Mouse (Mus musculus) heart, embryonic 10.5 days (tissue): ENCODE data around the gene Camta1. TPM values are rescaled to one million over a fixed set of nuclear protein-coding genes. Genes with fewer than 3 reads are reported as not detected.
A peak's percentile ranks its signal among the peaks of the same experiment; 100 is the strongest.

Source experiments
- DNase-seq: peaks from one replicate; pipeline ENCODE4 v3.0.0-alpha.2; 2017; ENCODE audit warnings: low spot score
- H3K27ac ChIP-seq: fragments of 300-500 bp; sonication (generic); 2 replicates; pipeline ENCODE4 v1.5.1; 2016; ENCODE audit warnings: mild to moderate bottlenecking
- H3K27me3 ChIP-seq: fragments of 300-500 bp; sonication (generic); 2 replicates; pipeline ENCODE4 v1.6.1; 2016; ENCODE audit warnings: mild to moderate bottlenecking; ENCODE audit not compliant: poor library complexity, insufficient read depth, severe bottlenecking
- H3K36me3 ChIP-seq: fragments of 300-500 bp; sonication (generic); 2 replicates; pipeline ENCODE4 v1.6.1; 2016; ENCODE audit warnings: mild to moderate bottlenecking, moderate library complexity
- H3K4me1 ChIP-seq: fragments of 300-500 bp; sonication (generic); 2 replicates; pipeline ENCODE4 v1.6.1; 2016; ENCODE audit warnings: mild to moderate bottlenecking
- H3K4me3 ChIP-seq: fragments of 300-500 bp; sonication (generic); 2 replicates; pipeline ENCODE4 v1.5.1; 2016; ENCODE audit warnings: mild to moderate bottlenecking, moderate library complexity
- H3K9me3 ChIP-seq: fragments of 300-500 bp; sonication (generic); 2 replicates; pipeline ENCODE4 v1.6.1; 2016; ENCODE audit warnings: mild to moderate bottlenecking, moderate library complexity
- WGBS: fragments of 180-500 bp; shearing (Covaris S2); methylation state at CpG from one replicate; pipeline ENCODE4 v1.1.7; 2016; 5-methylcytosine and 5-hydroxymethylcytosine counted together
- polyA plus RNA-seq: library from polyadenylated mRNA; unstranded; fragments of >200 nt; fragmentation: Nextera tagmentation; extraction: Ambion mirVana; gene quantifications from 2 replicates; pipeline ENCODE4 v1.2.1, GENCODE M21; 2016

The Camta1 gene
- polyA plus RNA-seq, 1 experiment from 2014 or later = 115 TPM

DNA sequence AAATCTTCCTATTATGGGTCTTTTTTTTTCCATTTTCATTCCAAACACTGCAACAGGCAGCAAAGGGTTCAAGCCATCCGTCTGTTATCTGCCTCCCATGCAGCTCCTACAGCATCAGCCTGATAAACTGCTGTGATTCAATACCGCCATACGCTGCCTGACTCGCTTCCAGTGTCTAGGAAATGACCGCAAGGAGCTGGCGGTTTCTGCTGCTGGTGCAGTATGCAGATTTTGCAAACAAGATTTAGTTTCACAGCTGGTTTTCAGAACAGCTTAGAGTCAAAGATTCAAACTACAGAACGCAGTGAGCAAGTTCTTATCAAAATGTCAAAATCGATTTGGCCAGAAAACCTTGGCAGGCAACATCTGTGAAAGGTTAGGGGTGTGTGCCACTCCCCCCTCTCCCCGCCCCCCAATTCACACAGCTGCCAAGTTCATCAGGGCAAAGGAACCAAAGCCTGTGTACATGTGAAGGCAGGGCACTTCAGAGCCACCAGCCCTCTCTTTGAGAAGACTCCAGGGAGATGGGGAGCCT lies 325.7 kb downstream of the Camta1 start:
- no peaks in the 10 kb centered on the region for H3K9me3 ChIP-seq
- H3K27ac ChIP-seq = no peak overlapping the region; the same call in 1 of the 2 replicates
- H3K36me3 ChIP-seq = no peaks in the 10 kb centered on the region
- H3K4me3 ChIP-seq = no peak overlapping the region
- H3K27me3 ChIP-seq = no peaks in the 10 kb centered on the region
- no peak for DNase-seq
- WGBS = 36% methylated on average over 9 of the region's 9 CpGs
- H3K4me1 ChIP-seq = peaks cover 63% of the 10 kb centered on the region

DNA sequence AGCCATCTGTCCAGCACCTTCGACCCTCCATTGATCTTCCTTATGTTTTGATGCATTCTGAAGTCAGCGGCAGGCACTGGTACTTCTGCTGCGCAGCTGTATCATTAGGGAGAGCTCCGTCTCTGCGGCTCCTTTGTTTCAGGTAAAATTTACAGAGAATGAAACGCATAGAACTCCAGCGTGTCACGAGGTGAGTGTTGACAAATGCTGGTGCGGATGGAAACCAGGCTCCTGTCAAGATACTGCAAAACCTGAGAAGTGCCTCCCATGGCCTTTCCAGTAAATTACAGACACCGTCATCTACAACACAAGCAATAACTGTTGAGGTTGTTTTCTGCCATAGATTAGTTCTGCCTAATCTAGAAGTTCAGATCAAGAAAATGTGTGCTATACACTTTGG lies 328.2 kb downstream of the Camta1 start:
- no peak overlapping the region; the same call in 1 of the 2 replicates for H3K27ac ChIP-seq
- 25% methylated on average over 10 of the region's 10 CpGs for WGBS
- DNase-seq = peak; percentile 84
- H3K4me1 ChIP-seq = peaks cover 43% of the 10 kb centered on the region
- H3K4me3 ChIP-seq = no peak overlapping the region
- no peaks in the 10 kb centered on the region for H3K36me3 ChIP-seq
- H3K27me3 ChIP-seq = no peaks in the 10 kb centered on the region
- no peaks in the 10 kb centered on the region for H3K9me3 ChIP-seq

DNA sequence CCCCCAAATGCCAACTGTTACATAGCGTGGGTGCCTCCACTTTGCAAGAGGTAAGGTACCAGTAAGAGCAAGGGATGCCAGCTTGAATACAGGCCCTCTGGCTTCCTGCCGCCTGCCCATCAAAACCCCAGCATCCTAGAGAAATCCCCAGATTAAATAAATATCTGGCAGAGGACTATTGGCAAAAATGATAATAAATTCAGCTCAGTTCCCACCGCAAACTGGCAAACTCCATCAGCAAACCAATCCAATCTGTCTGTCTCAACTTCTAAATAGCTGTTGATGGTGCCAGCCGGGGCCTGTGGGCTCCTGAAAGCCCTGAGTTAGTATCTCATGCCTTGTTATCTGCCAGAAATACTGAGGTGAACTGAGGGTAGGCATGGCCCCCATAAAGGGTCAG lies 333.2 kb downstream of the Camta1 start:
- no peaks in the 10 kb centered on the region for H3K27me3 ChIP-seq
- H3K27ac ChIP-seq = no peak overlapping the region
- H3K9me3 ChIP-seq = no peaks in the 10 kb centered on the region
- no peak overlapping the region for H3K4me3 ChIP-seq
- peaks cover 6% of the 10 kb centered on the region for H3K4me1 ChIP-seq
- no peak for DNase-seq
- H3K36me3 ChIP-seq = no peaks in the 10 kb centered on the region
- 89% methylated on average over 4 of the region's 4 CpGs for WGBS

DNA sequence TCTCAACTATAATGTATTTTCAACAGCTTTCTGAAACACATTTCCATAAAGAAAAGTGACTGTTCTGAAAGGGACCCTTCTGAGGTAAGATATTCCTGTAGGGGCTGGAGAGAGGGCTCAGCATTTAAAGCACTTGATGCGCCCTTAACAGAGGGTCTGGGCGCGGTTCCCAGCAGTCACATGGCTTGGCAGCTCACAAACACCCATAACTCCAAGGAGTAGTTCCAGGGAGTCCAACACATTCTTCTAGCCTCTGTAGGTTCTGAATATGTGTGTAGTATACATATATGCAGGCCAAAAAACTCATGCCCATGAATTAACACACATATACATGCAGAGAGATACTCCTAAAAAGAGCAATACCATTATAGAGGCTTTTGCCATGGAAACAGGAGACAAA lies 333.9 kb downstream of the Camta1 start:
- 82% methylated on average over 3 of the region's 3 CpGs for WGBS

DNA sequence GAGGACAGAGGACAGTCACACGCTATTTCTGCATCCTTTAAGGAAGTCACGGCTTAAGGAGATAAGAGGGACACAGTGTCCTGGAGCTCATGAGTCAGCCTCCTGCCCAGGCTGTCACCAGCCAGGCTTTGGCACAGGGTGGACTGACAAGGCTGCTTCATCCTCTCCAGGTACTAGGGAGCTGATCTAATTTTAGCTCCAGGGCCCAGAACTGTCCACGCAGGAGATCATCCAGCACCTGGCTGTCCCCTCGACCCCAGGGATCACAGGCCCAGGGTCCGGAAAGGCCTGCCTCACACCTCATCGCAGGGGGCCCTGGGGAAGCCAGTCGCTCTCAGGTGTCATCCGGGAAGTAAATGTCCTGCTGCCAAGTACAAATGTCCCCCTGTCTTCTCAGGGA lies 341.6 kb downstream of the Camta1 start:
- peak overlapping the region; percentile 13 for H3K27ac ChIP-seq
- peak overlapping the region; percentile 22; the same call in 1 of the 2 replicates for H3K4me3 ChIP-seq
- no peaks in the 10 kb centered on the region for H3K27me3 ChIP-seq
- H3K36me3 ChIP-seq = no peaks in the 10 kb centered on the region
- DNase-seq = no peak
- no peaks in the 10 kb centered on the region for H3K9me3 ChIP-seq
- WGBS = 5% methylated on average over 8 of the region's 8 CpGs
- peaks cover 36% of the 10 kb centered on the region for H3K4me1 ChIP-seq

More for the DNA sequence above, 333.9 kb downstream of the Camta1 start:
- Histone ChIP-seq H3K4me1 (no peaks in the 10 kb centered on the region; the same call in 1 of the 2 replicates), H3K4me3 (no peak overlapping the region), H3K9me3 (no peaks in the 10 kb centered on the region), H3K27ac (no peak overlapping the region), H3K27me3 (no peaks in the 10 kb centered on the region), H3K36me3 (no peaks in the 10 kb centered on the region)
- DNase-seq = no peak

DNA sequence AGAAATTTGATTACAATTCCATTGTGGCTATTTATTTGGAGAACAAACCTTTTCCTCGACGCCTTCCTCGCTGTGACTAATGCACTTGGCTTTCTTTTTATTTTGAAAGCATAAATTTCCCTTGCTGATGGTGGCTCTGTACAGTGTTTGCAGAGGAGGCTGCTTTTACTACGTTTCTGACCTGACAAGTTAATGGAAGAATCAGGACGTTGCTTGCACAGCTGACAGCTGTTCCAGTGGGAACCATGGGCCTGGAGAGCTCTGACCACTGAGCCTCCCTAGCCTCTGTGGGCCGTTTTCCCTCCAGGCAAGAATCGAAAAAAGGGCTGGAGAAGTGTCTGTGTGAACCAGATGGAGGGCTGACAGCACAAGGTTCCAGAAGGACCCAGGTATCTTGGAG lies 342.7 kb downstream of the Camta1 start:
- Histone ChIP-seq H3K4me3 (no peak overlapping the region), H3K9me3 (no peaks in the 10 kb centered on the region), H3K27ac (no peak overlapping the region), H3K27me3 (no peaks in the 10 kb centered on the region), H3K4me1 (peaks cover 36% of the 10 kb centered on the region), H3K36me3 (no peaks in the 10 kb centered on the region)
- WGBS = 79% methylated on average over 7 of the region's 7 CpGs
- no peak for DNase-seq

DNA sequence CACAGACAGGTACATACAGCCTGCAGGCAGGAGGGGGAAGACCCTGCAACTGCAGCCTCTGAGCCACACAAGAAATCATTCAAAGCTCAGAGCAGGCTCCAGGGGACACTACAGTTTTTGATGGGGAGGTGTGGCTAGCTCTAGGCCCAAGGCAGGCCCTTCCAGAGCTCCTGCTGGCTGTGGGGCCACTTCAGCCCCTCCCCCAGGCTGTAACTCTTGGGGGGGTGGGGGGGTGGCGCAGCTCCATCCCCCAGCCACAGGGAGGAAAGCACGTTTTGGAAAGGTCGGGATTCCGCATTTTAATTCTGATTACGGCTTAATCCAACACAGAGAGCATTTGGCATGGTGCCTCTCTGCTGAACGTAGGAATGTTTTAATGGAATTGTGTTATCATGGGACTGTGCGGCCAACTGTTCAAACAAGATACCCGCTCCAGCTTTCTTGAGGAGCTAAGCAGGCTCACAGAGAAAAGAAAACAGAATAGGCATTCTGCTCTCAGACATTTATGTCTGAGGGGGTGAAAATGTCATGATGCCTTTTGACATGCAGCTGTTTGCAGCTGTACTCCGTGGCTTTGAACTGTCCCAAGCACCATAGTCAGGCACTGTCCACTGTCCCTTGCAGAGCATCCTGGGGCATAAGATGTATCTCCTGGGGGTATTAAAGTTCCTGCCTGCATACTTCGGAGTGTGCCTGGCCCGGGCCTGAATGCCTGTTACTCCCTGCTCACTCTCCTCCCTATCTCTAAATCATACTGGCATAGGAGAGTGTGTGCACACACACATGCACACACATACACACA lies 344.5 kb downstream of the Camta1 start:
- peak overlapping the region; percentile 0; the same call in 1 of the 2 replicates for H3K27ac ChIP-seq
- peaks cover 36% of the 10 kb centered on the region for H3K4me1 ChIP-seq
- H3K4me3 ChIP-seq = no peak overlapping the region
- H3K36me3 ChIP-seq = no peaks in the 10 kb centered on the region
- 27% methylated on average over 11 of the region's 11 CpGs for WGBS
- H3K27me3 ChIP-seq = no peaks in the 10 kb centered on the region
- no peaks in the 10 kb centered on the region for H3K9me3 ChIP-seq
- DNase-seq = no peak

DNA sequence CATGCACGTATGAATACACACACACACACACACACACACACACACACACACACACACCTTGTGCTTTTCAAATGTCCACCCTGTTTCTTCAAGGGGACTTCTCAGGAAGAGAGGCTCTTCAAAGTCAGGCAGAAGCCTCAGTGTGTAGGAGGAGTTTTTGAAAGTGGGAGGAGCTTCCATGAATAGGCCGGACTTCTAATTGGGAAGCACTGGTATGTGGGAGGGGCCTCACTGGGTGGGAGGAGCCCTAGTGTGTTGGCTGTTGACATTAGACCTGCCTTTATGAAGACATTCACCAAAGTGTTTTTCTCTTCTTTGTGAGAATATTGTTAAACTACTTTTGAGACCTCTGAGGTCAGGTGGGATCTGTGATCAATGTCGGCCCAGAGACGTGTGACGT lies 346.4 kb downstream of the Camta1 start:
- H3K4me1 ChIP-seq = peaks cover 25% of the 10 kb centered on the region
- WGBS = 92% methylated on average over 5 of the region's 5 CpGs
- DNase-seq = no peak
- H3K27me3 ChIP-seq = no peaks in the 10 kb centered on the region
- no peaks in the 10 kb centered on the region for H3K9me3 ChIP-seq
- H3K36me3 ChIP-seq = no peaks in the 10 kb centered on the region
- no peak overlapping the region for H3K27ac ChIP-seq
- no peak overlapping the region for H3K4me3 ChIP-seq

DNA sequence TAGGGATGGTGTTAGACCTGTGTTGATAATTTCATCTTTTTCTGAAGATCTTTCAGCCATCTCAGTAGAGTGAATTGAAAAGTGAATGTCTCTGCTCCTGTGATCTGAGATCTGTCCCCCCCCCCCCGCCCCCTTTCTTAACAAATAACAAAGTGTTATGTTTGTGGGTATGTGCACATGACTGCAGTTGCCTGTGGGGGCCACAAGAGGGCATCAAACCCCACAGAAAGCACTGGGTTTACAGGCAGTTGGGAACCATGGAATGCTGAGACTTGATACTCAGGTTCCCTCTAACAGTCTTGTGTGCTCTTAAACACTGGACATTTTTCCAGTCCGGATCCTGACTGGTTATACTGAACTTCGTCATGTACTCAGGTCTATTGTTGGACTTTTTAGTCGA lies 350.6 kb downstream of the Camta1 start:
- Histone ChIP-seq H3K36me3 (no peaks in the 10 kb centered on the region), H3K27ac (no peak overlapping the region), H3K9me3 (no peaks in the 10 kb centered on the region), H3K4me3 (no peak overlapping the region), H3K4me1 (no peaks in the 10 kb centered on the region), H3K27me3 (no peaks in the 10 kb centered on the region)
- DNase-seq = no peak
- 87% methylated on average over 4 of the region's 4 CpGs for WGBS

DNA sequence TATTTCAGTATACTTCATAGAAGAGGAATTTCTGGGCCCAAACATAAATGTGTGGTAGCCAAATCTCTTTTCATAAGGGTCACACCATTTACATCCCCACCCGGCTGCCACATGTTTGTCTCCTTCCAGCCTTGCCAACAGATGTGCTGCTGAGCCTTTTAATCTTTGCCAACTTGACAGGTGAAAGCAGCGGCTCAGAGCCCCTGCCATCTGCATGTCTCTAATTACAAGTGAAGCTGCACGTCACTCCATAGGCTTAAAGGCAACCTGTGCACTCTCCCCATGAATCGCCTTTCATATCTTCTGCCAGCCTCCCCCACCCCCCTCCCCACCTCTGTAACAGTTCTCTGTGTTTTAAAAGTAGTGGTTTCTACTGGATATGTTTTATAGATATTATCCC lies 351.3 kb downstream of the Camta1 start:
- no peaks in the 10 kb centered on the region for H3K9me3 ChIP-seq
- H3K27me3 ChIP-seq = no peaks in the 10 kb centered on the region
- H3K36me3 ChIP-seq = no peaks in the 10 kb centered on the region
- WGBS = 59% methylated on average over 4 of the region's 4 CpGs
- H3K4me3 ChIP-seq = no peak overlapping the region
- no peaks in the 10 kb centered on the region for H3K4me1 ChIP-seq
- no peak for DNase-seq
- H3K27ac ChIP-seq = no peak overlapping the region

DNA sequence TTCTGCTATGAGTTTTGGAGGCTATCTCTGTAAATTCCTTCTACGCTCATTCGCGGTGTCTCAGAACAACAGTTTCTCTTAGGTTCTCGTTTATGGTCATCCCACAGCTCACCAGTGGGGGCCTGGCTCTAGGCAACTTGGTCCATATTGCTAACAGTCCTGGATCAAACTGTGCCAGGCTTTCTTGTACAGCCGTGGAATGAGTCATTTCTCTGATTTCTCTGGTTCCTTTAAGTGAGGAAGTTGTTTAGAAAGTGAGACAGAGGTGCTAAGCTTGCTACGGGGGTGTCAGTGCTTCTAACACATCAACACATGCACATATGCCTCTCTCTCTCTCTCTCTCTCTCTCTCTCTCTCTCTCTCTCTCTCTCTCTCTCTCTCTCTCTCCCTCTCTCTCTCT lies 355.0 kb downstream of the Camta1 start:
- Histone ChIP-seq H3K27ac (no peak overlapping the region), H3K27me3 (no peaks in the 10 kb centered on the region), H3K9me3 (peaks cover 5% of the 10 kb centered on the region; the same call in 1 of the 2 replicates), H3K36me3 (no peaks in the 10 kb centered on the region), H3K4me3 (no peak overlapping the region), H3K4me1 (no peaks in the 10 kb centered on the region)
- WGBS = 73% methylated on average over 6 of the region's 6 CpGs
- no peak for DNase-seq

DNA sequence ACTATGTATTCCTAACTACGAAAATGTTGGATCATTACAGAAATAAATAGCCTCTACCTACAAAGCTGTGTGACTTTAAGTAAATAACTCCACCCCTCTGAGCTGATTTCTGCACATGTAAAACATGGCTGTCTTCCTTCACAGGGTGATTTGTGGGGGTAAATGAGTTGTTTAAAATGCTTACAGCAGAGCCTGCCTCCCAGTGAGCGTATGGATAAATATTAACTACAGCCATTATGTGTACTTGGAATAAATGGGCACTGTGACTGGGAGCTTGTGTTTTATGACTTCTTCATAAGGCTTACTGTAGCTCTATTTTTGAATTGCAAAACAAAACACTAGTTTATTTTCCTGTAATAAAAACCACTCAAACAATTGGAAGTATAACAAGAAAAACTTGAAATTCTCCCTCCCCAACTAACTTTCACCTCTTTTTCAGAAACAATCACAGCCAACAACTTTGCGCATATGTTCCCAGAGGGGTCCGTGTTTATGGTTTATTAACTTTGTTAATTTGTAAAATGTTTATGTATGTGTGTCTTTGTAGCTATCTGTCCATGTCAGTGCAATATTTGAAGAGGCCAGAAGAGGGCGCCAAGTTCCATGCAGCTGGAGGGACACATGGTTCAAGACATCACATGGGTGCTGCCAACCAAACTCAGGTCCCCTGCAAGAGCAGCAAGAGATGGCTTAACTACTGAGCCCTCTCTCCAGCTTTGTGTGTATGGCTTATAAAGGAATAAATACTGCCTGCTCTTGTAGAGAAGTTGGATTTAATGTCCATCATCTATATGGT lies 363.0 kb downstream of the Camta1 start:
- Histone ChIP-seq H3K27ac (no peak overlapping the region), H3K4me1 (no peaks in the 10 kb centered on the region; the same call in 1 of the 2 replicates), H3K9me3 (peaks cover 1% of the 10 kb centered on the region), H3K27me3 (no peaks in the 10 kb centered on the region), H3K36me3 (no peaks in the 10 kb centered on the region), H3K4me3 (no peak overlapping the region)
- WGBS = 80% methylated on average over 5 of the region's 5 CpGs
- no peak for DNase-seq

DNA sequence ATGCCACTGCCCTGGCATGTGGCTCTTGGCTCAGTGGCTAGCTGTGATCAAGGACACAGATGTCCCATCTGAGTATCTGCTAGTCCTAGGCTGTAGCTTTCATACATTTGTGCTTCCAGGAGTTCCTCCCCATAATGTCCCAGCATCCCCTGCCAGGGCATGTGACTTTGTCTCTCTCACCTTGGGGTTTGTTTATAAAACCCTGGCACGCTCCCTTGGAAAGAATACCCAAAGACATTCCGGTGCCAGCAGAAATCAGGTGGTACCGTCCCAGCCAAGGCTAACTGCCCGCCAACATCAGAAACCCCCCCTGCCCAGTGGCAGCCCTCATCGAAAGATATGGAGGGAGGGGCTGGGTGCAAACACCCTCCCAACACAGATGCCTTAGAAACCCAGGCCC lies 365.1 kb downstream of the Camta1 start:
- DNase-seq = no peak
- no peak overlapping the region for H3K27ac ChIP-seq
- WGBS = 88% methylated on average over 5 of the region's 5 CpGs
- no peaks in the 10 kb centered on the region for H3K27me3 ChIP-seq
- no peaks in the 10 kb centered on the region for H3K36me3 ChIP-seq
- H3K4me3 ChIP-seq = no peak overlapping the region
- H3K4me1 ChIP-seq = no peaks in the 10 kb centered on the region; the same call in 1 of the 2 replicates
- no peaks in the 10 kb centered on the region; the same call in 1 of the 2 replicates for H3K9me3 ChIP-seq
